Mouse (Mus musculus) liver, embryonic 12.5 days (tissue): ENCODE results near the gene Heatr6. TPM values are rescaled to one million over a fixed set of nuclear protein-coding genes. Genes with fewer than 3 reads are reported as not detected.

ENCODE experiments used
- ATAC-seq: fragments of 200-750 bp; cut with Nextera tagmentation; 2 replicates; pipeline ENCODE4 v1.8.0; 2017; ENCODE audit warnings: moderate number of reproducible peaks, mild to moderate bottlenecking, moderate library complexity
- H3K27ac ChIP-seq: fragments of 300-500 bp; sonication (generic); 2 replicates; pipeline ENCODE4 v1.5.1; 2016; ENCODE audit warnings: mild to moderate bottlenecking
- H3K27me3 ChIP-seq: fragments of 300-500 bp; sonication (generic); replicated peaks from 2 replicates; pipeline ENCODE4 v1.6.1; 2016; ENCODE audit warnings: mild to moderate bottlenecking, moderate library complexity
- H3K36me3 ChIP-seq: fragments of 300-500 bp; sonication (generic); 2 replicates; pipeline ENCODE4 v1.6.1; 2016; ENCODE audit warnings: mild to moderate bottlenecking, moderate library complexity
- H3K4me1 ChIP-seq: fragments of 300-500 bp; sonication (generic); 2 replicates; pipeline ENCODE4 v1.6.1; 2016
- H3K4me2 ChIP-seq: fragments of 300-500 bp; sonication (generic); 2 replicates; pipeline ENCODE4 v1.6.1; 2016; ENCODE audit warnings: mild to moderate bottlenecking, moderate library complexity
- H3K4me3 ChIP-seq: fragments of 300-500 bp; sonication (generic); 2 replicates; pipeline ENCODE4 v1.5.1; 2016; ENCODE audit warnings: mild to moderate bottlenecking, moderate library complexity
- H3K9ac ChIP-seq: fragments of 300-500 bp; sonication (generic); 2 replicates; pipeline ENCODE4 v1.6.1; 2016; ENCODE audit warnings: mild to moderate bottlenecking, moderate library complexity
- H3K9me3 ChIP-seq: fragments of 300-500 bp; sonication (generic); replicated peaks from 2 replicates; pipeline ENCODE4 v1.6.1; 2016; ENCODE audit warnings: mild to moderate bottlenecking, moderate library complexity
- WGBS: fragments of 180-500 bp; shearing (Covaris S2); methylation state at CpG from one replicate; pipeline ENCODE4 v1.1.7; 2016; ENCODE audit not compliant: insufficient replicate concordance; 5-methylcytosine and 5-hydroxymethylcytosine counted together
- polyA plus RNA-seq: library from polyadenylated mRNA; unstranded; fragments of >200 nt; fragmentation: Nextera tagmentation; extraction: Ambion mirVana; gene quantifications from 2 replicates; pipeline ENCODE4 v1.2.1, GENCODE M21; 2016

The Heatr6 gene
- polyA plus RNA-seq, 1 experiment from 2014 or later: 10.4 TPM

- peaks cover 39% of the 10 kb centered on the region for H3K27me3 ChIP-seq
- H3K4me1 ChIP-seq: no peaks in the 10 kb centered on the region
- no peak overlapping the region for H3K27ac ChIP-seq
- H3K4me2 ChIP-seq: no peak overlapping the region
- no peak overlapping the region for H3K9ac ChIP-seq
- no peak for ATAC-seq
- no peaks in the 10 kb centered on the region for H3K36me3 ChIP-seq
- no peak overlapping the region for H3K4me3 ChIP-seq
- 64% methylated on average over 6 of the region's 6 CpGs for WGBS
- no peaks in the 10 kb centered on the region for H3K9me3 ChIP-seq
These were observed 63.6 kb downstream of the Heatr6 start for GRCm38 (mm10) chr11:83817048-83817447.

- Histone ChIP-seq H3K4me2 (no peak overlapping the region), H3K9me3 (no peaks in the 10 kb centered on the region), H3K27ac (no peak overlapping the region), H3K27me3 (peaks cover 32% of the 10 kb centered on the region), H3K4me3 (no peak overlapping the region), H3K4me1 (no peaks in the 10 kb centered on the region), H3K9ac (no peak overlapping the region), H3K36me3 (no peaks in the 10 kb centered on the region)
- 71% methylated on average over 4 of the region's 4 CpGs for WGBS
- ATAC-seq: no peak
These were observed 64.5 kb downstream of the Heatr6 start for GRCm38 (mm10) chr11:83817994-83818393.

DNA sequence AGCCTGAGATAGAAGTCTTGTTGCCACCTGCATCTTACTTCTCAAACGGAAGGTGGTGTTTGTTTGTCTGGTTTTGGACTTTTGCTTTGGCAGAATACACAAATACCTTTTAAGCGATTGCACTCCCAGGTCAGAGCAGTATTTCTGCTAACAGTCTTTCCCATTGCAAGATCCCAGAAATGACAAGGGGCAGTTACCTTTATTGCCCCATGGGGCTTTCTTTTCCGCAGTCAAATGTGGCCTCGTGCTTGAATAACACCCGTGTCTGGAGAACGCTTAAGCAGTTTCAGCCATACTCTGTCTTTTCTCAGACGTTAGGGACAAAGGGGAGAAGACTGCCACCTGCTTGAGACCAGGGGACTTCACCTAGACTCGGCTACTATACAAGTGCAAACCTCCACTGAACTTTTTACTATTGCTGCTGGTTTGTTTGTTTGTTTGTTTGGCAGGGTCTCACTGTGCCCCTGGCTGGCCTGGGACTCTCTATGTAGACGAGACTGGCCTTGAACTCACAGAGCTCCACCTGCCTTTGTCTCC is 65.2 kb downstream of the Heatr6 start:
- Histone ChIP-seq H3K4me2 (no peak overlapping the region), H3K27ac (no peak overlapping the region), H3K9ac (no peak overlapping the region), H3K9me3 (no peaks in the 10 kb centered on the region), H3K36me3 (no peaks in the 10 kb centered on the region), H3K4me1 (no peaks in the 10 kb centered on the region), H3K4me3 (no peak overlapping the region), H3K27me3 (peaks cover 25% of the 10 kb centered on the region)
- no peak for ATAC-seq
- WGBS: 47% methylated on average over 9 of the region's 9 CpGs

- no peak overlapping the region for H3K4me2 ChIP-seq
- H3K27me3 ChIP-seq: peaks cover 20% of the 10 kb centered on the region
- no peaks in the 10 kb centered on the region for H3K9me3 ChIP-seq
- H3K4me3 ChIP-seq: no peak overlapping the region
- H3K27ac ChIP-seq: no peak overlapping the region
- no peaks in the 10 kb centered on the region for H3K36me3 ChIP-seq
- no peak overlapping the region for H3K9ac ChIP-seq
- no peak for ATAC-seq
- H3K4me1 ChIP-seq: no peaks in the 10 kb centered on the region
- 53% methylated on average over 10 of the region's 10 CpGs for WGBS
These were observed 66.4 kb downstream of the Heatr6 start for GRCm38 (mm10) chr11:83819806-83820483.

DNA sequence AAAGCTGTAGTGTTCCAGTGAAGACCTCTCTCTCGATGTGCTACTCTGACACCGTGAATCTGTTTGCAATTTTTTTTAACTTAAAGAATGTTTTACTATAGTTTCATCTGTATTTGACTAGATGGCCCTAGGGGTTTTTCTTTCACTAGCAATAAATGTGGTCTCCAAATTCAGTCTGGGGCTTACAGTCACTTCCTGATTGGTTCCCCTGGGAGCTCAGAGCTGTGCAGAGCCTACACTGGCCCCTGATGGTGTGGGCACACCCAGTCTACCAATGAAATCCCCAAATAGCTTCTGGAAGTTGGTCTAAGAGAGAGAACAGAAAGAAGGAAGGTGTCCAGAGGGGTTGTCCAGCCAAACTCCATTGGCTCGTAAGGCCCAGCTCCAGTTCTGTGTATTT is 72.6 kb downstream of the Heatr6 start:
- H3K9me3 ChIP-seq: no peaks in the 10 kb centered on the region
- peaks cover 6% of the 10 kb centered on the region; the same call in 1 of the 2 replicates for H3K27me3 ChIP-seq
- ATAC-seq: no peak
- H3K36me3 ChIP-seq: no peaks in the 10 kb centered on the region
- no peak overlapping the region for H3K4me2 ChIP-seq
- WGBS: 76% methylated on average over 3 of the region's 3 CpGs
- no peak overlapping the region for H3K9ac ChIP-seq
- no peak overlapping the region for H3K27ac ChIP-seq
- no peak overlapping the region for H3K4me3 ChIP-seq
- no peaks in the 10 kb centered on the region for H3K4me1 ChIP-seq

DNA sequence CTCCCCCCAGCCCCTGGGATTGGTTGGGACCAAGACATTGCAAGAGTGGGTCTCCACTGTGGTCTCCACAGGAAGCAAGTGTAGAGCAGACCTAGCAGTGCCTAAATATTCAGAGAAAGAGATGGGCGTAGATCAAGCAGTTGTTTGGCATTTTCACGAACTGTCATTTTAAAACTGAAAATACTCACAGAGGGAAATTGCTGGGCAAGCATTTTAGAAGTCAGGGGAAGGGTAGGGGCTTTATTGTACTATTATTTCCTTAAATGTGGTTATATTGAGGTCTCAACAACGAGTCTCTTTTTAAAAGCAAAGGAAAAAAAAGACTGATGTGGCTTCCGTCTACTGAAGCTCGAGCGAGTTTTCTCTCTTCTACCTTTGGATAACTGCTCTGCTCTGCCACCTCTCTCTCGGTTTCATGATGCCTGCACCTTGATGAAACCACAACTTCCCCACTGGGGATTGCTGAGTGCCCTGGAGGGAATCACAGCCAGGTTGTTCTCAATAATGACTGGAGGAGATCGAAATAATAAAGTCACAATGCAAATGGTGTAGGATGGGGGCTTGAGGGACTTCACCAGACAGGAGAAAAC is 75.2 kb downstream of the Heatr6 start:
- Histone ChIP-seq H3K4me3 (no peak overlapping the region), H3K4me1 (no peaks in the 10 kb centered on the region), H3K9me3 (no peaks in the 10 kb centered on the region), H3K36me3 (no peaks in the 10 kb centered on the region), H3K9ac (no peak overlapping the region), H3K27me3 (peaks cover 6% of the 10 kb centered on the region; the same call in 1 of the 2 replicates), H3K27ac (no peak overlapping the region), H3K4me2 (no peak overlapping the region)
- WGBS: 52% methylated on average over 8 of the region's 8 CpGs
- ATAC-seq: no peak

DNA sequence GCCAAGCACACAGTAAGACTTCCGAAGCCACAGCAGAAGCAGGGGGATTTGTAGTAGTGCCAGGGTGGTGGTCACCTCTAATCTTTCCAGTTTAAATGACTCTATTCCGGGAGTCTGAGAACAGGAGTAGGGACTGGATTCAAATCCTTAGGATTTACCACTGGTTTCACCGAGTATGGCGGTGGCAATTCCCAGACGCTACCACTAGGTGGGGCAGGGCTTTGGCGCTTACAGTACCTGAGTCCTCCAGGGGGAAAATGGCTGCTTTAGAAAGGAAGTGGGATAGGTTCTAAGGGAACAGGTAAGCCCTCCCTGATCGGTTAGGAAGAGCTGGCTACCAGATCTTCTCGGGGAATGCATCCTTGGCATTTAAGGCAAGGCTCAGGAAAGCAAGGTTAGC is 78.9 kb downstream of the Heatr6 start:
- H3K4me1 ChIP-seq: peaks cover 4% of the 10 kb centered on the region; the same call in 1 of the 2 replicates
- no peak overlapping the region for H3K27ac ChIP-seq
- H3K9ac ChIP-seq: no peak overlapping the region
- H3K9me3 ChIP-seq: no peaks in the 10 kb centered on the region
- no peak overlapping the region for H3K4me3 ChIP-seq
- H3K36me3 ChIP-seq: no peaks in the 10 kb centered on the region
- H3K4me2 ChIP-seq: no peak overlapping the region
- peaks cover 6% of the 10 kb centered on the region; the same call in 1 of the 2 replicates for H3K27me3 ChIP-seq
- no peak for ATAC-seq
- 19% methylated on average over 8 of the region's 8 CpGs for WGBS

Other genes starting within 250 kb of the Heatr6 start
- not detected in 2 replicates for gene Heatr9, start 231.5 kb upstream of the Heatr6 start, polyA plus RNA-seq
- gene Ccl5, start 223.2 kb upstream of the Heatr6 start, polyA plus RNA-seq: 0.33 TPM in 1 of 2 replicates, not detected in the other
- 9.7 and 11.9 TPM in 2 replicates for gene Ccl9, start 175.1 kb upstream of the Heatr6 start, polyA plus RNA-seq
- gene Ccl6, start 160.6 kb upstream of the Heatr6 start, polyA plus RNA-seq: 8.0 and 8.8 TPM in 2 replicates
- not detected in 2 replicates for gene Rpl9-ps1, start 108.1 kb upstream of the Heatr6 start, polyA plus RNA-seq
- gene Ccl3, start 104.3 kb upstream of the Heatr6 start, polyA plus RNA-seq: 1.6 and 2.0 TPM in 2 replicates
- 0.85 and 0.99 TPM in 2 replicates for gene Ccl4, start 91.1 kb upstream of the Heatr6 start, polyA plus RNA-seq
- 4.5 and 6.1 TPM in 2 replicates for gene Wfdc17, start 49.7 kb upstream of the Heatr6 start, polyA plus RNA-seq
- not detected in 2 replicates for gene Wfdc18, start 44.7 kb upstream of the Heatr6 start, polyA plus RNA-seq
- 3.3 and 4.1 TPM in 2 replicates for gene Wfdc21, start 6.8 kb upstream of the Heatr6 start, polyA plus RNA-seq
- 2.2 and 2.5 TPM in 2 replicates for gene Hnf1b, start 96.4 kb downstream of the Heatr6 start, polyA plus RNA-seq
- gene Ddx52, start 188.4 kb downstream of the Heatr6 start, polyA plus RNA-seq: 24.3 and 27.4 TPM in 2 replicates
- gene Synrg, start 210.7 kb downstream of the Heatr6 start, polyA plus RNA-seq: 10.2 and 11.2 TPM in 2 replicates